In genomic region chr2:154593025-154593424, GRCm38 (mm10) we compare ENCODE assay signal across 10 mouse cellular contexts. TPM values are rescaled to one million over a fixed set of nuclear protein-coding genes. Genes with fewer than 3 reads are reported as not detected.
A peak's percentile ranks its signal among the peaks of the same experiment; 100 is the strongest.
DNase-seq lines count a peak whose midpoint lies in the region; ATAC-seq and TF ChIP-seq lines count a peak whose summit lies in the region.
"Had no signal": no experiment of that assay in that cellular context is flagged by ENCODE, and none has a peak within 500 bp of the region (broad histone marks: within the 10 kb centered on the region; RNA-seq: fewer than 3 reads in every experiment).

No protein-coding gene starts in this region.

- ATAC-seq in kidney, embryonic 15.5 days (replicated peaks; ENCODE audit: low FRiP score): no peak
- ATAC-seq in megakaryocyte-erythroid progenitor cell, adult 5-6 weeks (replicated peaks; ENCODE audit: low FRiP score, low TSS enrichment, poor library complexity, severe bottlenecking): peak; percentile 81; the same call in 1 of the 2 replicates

- 74% methylated on average over 3 of the region's 3 CpGs for WGBS in kidney, embryonic 15.5 days

- H3K36me3 ChIP-seq in kidney, embryonic 15.5 days: peaks cover 26% of the 10 kb centered on the region

- H3K4me3 ChIP-seq in kidney, embryonic 15.5 days (replicated peaks): no peak overlapping the region
- H3K4me3 ChIP-seq in embryonic fibroblast, embryonic 13.5 days (ENCODE audit: insufficient read depth, low read length): no peak overlapping the region

- peak; percentile 38; the same call in 1 of the 2 replicates for TF ChIP-seq CTCF in embryonic fibroblast, embryonic 13.5 days (IDR thresholded peaks at IDR 0.05; ENCODE audit: borderline replicate concordance, insufficient read depth, low read length)

- DNase-seq in adrenal gland, postnatal 36 days: peak; percentile 37 to 62
- DNase-seq in adrenal gland, adult 2 months: no peak
- DNase-seq in kidney, postnatal 25 days: peak; percentile 52 to 58
- DNase-seq in urinary bladder, adult 18-20 months (ENCODE audit: low spot score in 2 of 2): no peak
- DNase-seq in urinary bladder, postnatal 14 days (ENCODE audit: low spot score): no peak

- no peak overlapping the region for H3K4me2 ChIP-seq in kidney, embryonic 15.5 days

- H3K9ac ChIP-seq in kidney, embryonic 15.5 days: no peak overlapping the region

- no peaks in the 10 kb centered on the region for H3K27me3 ChIP-seq in kidney, embryonic 15.5 days

- H3K4me1 ChIP-seq in kidney, embryonic 15.5 days: no peaks in the 10 kb centered on the region
- no peaks in the 10 kb centered on the region for H3K4me1 ChIP-seq in embryonic fibroblast, embryonic 13.5 days (ENCODE audit: control insufficient read depth, insufficient read depth, low read length)

- no peak for TF ChIP-seq POLR2A in embryonic fibroblast, embryonic 13.5 days (IDR thresholded peaks at IDR 0.05; ENCODE audit: low read depth, low read length)

- no peaks in the 10 kb centered on the region for H3K9me3 ChIP-seq in kidney, embryonic 15.5 days (replicated peaks)

- no peak overlapping the region for H3K27ac ChIP-seq in kidney, embryonic 15.5 days
- H3K27ac ChIP-seq in embryonic fibroblast, embryonic 13.5 days (ENCODE audit: insufficient read depth, low read length): no peak overlapping the region

RNA-seq across cellular contexts. Expression of gene Pxmp4, which starts 10.5 kb away (rescaled TPM):
- 10 to 100 TPM; 30.9 to 35.7 TPM for total RNA-seq in adrenal gland, postnatal 36 days (2021)
- 10 to 100 TPM; 34.7 to 36.6 TPM for total RNA-seq in adrenal gland, adult 2 months (2021)
- 48.1 and 55.5 TPM in 2 replicates for polyA plus RNA-seq in adrenal gland, adult 2 months (2012; rRNA removed)
- polyA plus RNA-seq in kidney, embryonic 15.5 days (2015; fragmentation: Nextera tagmentation; extraction: Ambion mirVana): 27.7 and 29.8 TPM in 2 replicates
- polyA plus RNA-seq in embryonic fibroblast, embryonic 13.5 days (2011; ENCODE audit: insufficient read length, low read depth, missing spikeins): 11.8 and 13.2 TPM in 2 replicates
- 17.3 and 18.1 TPM in 2 replicates for total RNA-seq in megakaryocyte-erythroid progenitor cell, adult 5-6 weeks (2014; fragmentation: Nextera tagmentation)
- total RNA-seq in megakaryocyte-erythroid progenitor cell, adult 5-6 weeks (2017): 9.1 and 12.4 TPM in 2 replicates

RNA-seq across cellular contexts. Expression of gene Zfp341, which starts 20.1 kb away (rescaled TPM):
- 1 to 10 TPM; 2.6 to 3.0 TPM for total RNA-seq in adrenal gland, postnatal 36 days (2021)
- total RNA-seq in adrenal gland, adult 2 months (2021): 1 to 10 TPM; 3.0 to 3.6 TPM
- 5.9 and 7.2 TPM in 2 replicates for polyA plus RNA-seq in adrenal gland, adult 2 months (2012; rRNA removed)
- 0.85 and 1.00 TPM in 2 replicates for polyA plus RNA-seq in kidney, embryonic 15.5 days (2015; fragmentation: Nextera tagmentation; extraction: Ambion mirVana)
- 1.8 and 1.9 TPM in 2 replicates for polyA plus RNA-seq in embryonic fibroblast, embryonic 13.5 days (2011; ENCODE audit: insufficient read length, low read depth, missing spikeins)
- 5.1 and 7.1 TPM in 2 replicates for total RNA-seq in megakaryocyte-erythroid progenitor cell, adult 5-6 weeks (2014; fragmentation: Nextera tagmentation)
- 0.30 and 1.1 TPM in 2 replicates for total RNA-seq in megakaryocyte-erythroid progenitor cell, adult 5-6 weeks (2017)

RNA-seq across cellular contexts. Expression of gene 4930519P11Rik, which starts 20.2 kb away (rescaled TPM):
- total RNA-seq in adrenal gland, postnatal 36 days (2021): under 1 TPM in 1 of 2 experiments, not detected in 1; 0.63 TPM
- under 1 TPM in 1 of 2 experiments, not detected in 1; 0.66 TPM for total RNA-seq in adrenal gland, adult 2 months (2021)
- 1.1 and 2.5 TPM in 2 replicates for polyA plus RNA-seq in adrenal gland, adult 2 months (2012; rRNA removed)
- polyA plus RNA-seq in kidney, embryonic 15.5 days (2015; fragmentation: Nextera tagmentation; extraction: Ambion mirVana): 0.62 TPM in 1 of 2 replicates, not detected in the other
- polyA plus RNA-seq in embryonic fibroblast, embryonic 13.5 days (2011; ENCODE audit: insufficient read length, low read depth, missing spikeins): not detected in 2 replicates
- total RNA-seq in megakaryocyte-erythroid progenitor cell, adult 5-6 weeks (2014; fragmentation: Nextera tagmentation): not detected in 2 replicates
- total RNA-seq in megakaryocyte-erythroid progenitor cell, adult 5-6 weeks (2017): not detected in 2 replicates
- polyA plus RNA-seq: heart, embryonic 16.5 days; neural tube, embryonic 11.5 days had no signal

RNA-seq across cellular contexts. Expression of gene E2f1, which starts 23.3 kb away (rescaled TPM):
- total RNA-seq in adrenal gland, postnatal 36 days (2021): 1 to 10 TPM; 8.7 to 9.6 TPM
- total RNA-seq in adrenal gland, adult 2 months (2021): 1 to 10 TPM; 7.4 to 8.7 TPM
- polyA plus RNA-seq in adrenal gland, adult 2 months (2012; rRNA removed): 12.3 and 14.9 TPM in 2 replicates
- polyA plus RNA-seq in kidney, embryonic 15.5 days (2015; fragmentation: Nextera tagmentation; extraction: Ambion mirVana): 20.7 and 21.0 TPM in 2 replicates
- polyA plus RNA-seq in embryonic fibroblast, embryonic 13.5 days (2011; ENCODE audit: insufficient read length, low read depth, missing spikeins): 21.5 and 24.3 TPM in 2 replicates
- total RNA-seq in megakaryocyte-erythroid progenitor cell, adult 5-6 weeks (2014; fragmentation: Nextera tagmentation): 25.3 and 26.1 TPM in 2 replicates
- 7.0 and 7.8 TPM in 2 replicates for total RNA-seq in megakaryocyte-erythroid progenitor cell, adult 5-6 weeks (2017)

RNA-seq across cellular contexts. Expression of gene Necab3, which starts 34.3 kb away (rescaled TPM):
- total RNA-seq in adrenal gland, postnatal 36 days (2021): 1 to 10 TPM; 1.1 to 1.5 TPM
- total RNA-seq in adrenal gland, adult 2 months (2021): 1 to 10 TPM; 1.5 to 1.6 TPM
- 3.3 and 4.3 TPM in 2 replicates for polyA plus RNA-seq in adrenal gland, adult 2 months (2012; rRNA removed)
- 1.6 and 2.9 TPM in 2 replicates for polyA plus RNA-seq in kidney, embryonic 15.5 days (2015; fragmentation: Nextera tagmentation; extraction: Ambion mirVana)
- 0.85 and 1.5 TPM in 2 replicates for polyA plus RNA-seq in embryonic fibroblast, embryonic 13.5 days (2011; ENCODE audit: insufficient read length, low read depth, missing spikeins)
- 3.1 and 6.1 TPM in 2 replicates for total RNA-seq in megakaryocyte-erythroid progenitor cell, adult 5-6 weeks (2014; fragmentation: Nextera tagmentation)
- total RNA-seq in megakaryocyte-erythroid progenitor cell, adult 5-6 weeks (2017): 0.09 and 1.8 TPM in 2 replicates

Comparison
In these comparisons a context has a peak if more than half of its experiments do, and no peak if none do; other contexts are left out.
1. DNase-seq: peak in adrenal gland, postnatal 36 days (2 of 2) and kidney, postnatal 25 days (2 of 2); none in adrenal gland, adult 2 months (single experiment), urinary bladder, adult 18-20 months (0 of 2) and urinary bladder, postnatal 14 days (single experiment).